ENCODE assay signal across 7 mouse cellular contexts in genomic region chr16:33250651-33251120, GRCm38 (mm10). TPM values are rescaled to one million over a fixed set of nuclear protein-coding genes. Genes with fewer than 3 reads are reported as not detected.
DNase-seq lines count a peak whose midpoint lies in the region; ATAC-seq and TF ChIP-seq lines count a peak whose summit lies in the region.

No protein-coding gene starts in this region.

- peak overlapping the region; percentile 55 for H3ac ChIP-seq in C2C12 (ENCODE audit: control insufficient read depth, insufficient read length, low read depth)

- ATAC-seq in forebrain, embryonic 12.5 days (ENCODE audit: low FRiP score) = no peak
- peak; percentile 47 for ATAC-seq in inflammation-experienced regulatory T-cells, adult 6 months
- peak; percentile 29 for ATAC-seq in lung, embryonic 16.5 days (ENCODE audit: low read depth)
- ATAC-seq in stomach, postnatal 0 days (ENCODE audit: low FRiP score, low TSS enrichment) = peak; percentile 43

- no peaks in the 10 kb centered on the region for H3K4me1 ChIP-seq in ES-Bruce4 (ENCODE audit: control insufficient read depth, insufficient read depth, low read length)
- H3K4me1 ChIP-seq in forebrain, embryonic 12.5 days = peaks cover 14% of the 10 kb centered on the region
- H3K4me1 ChIP-seq in lung, embryonic 16.5 days (replicated peaks; ENCODE audit: control insufficient read depth, insufficient read depth, low read length) = peaks cover 16% of the 10 kb centered on the region
- no peaks in the 10 kb centered on the region; the same call in 1 of the 2 replicates for H3K4me1 ChIP-seq in stomach, postnatal 0 days (replicated peaks; ENCODE audit: control insufficient read depth, insufficient read depth)

- H3K79me3 ChIP-seq in C2C12 (ENCODE audit: low read depth) = peaks cover 32% of the 10 kb centered on the region

- peaks cover 44% of the 10 kb centered on the region for H3K79me2 ChIP-seq in C2C12 (ENCODE audit: control insufficient read depth, insufficient read depth)

- 24% methylated on average over 9 of the region's 9 CpGs for WGBS in forebrain, embryonic 12.5 days
- WGBS in lung, embryonic 16.5 days = 5% methylated on average over 9 of the region's 9 CpGs
- WGBS in stomach, postnatal 0 days = 4% methylated on average over 9 of the region's 9 CpGs

- no peak for TF ChIP-seq POLR2A in ES-Bruce4 (IDR thresholded peaks at IDR 0.05; ENCODE audit: insufficient read depth, low read length)

- peak overlapping the region; percentile 45 for H3K9ac ChIP-seq in ES-Bruce4 (ENCODE audit: low read depth, poor library complexity, severe bottlenecking)
- H3K9ac ChIP-seq in forebrain, embryonic 12.5 days = peak overlapping the region; percentile 90
- H3K9ac ChIP-seq in lung, embryonic 16.5 days (ENCODE audit: low read length) = peak overlapping the region; percentile 95
- H3K9ac ChIP-seq in stomach, postnatal 0 days (ENCODE audit: low read length) = peak overlapping the region; percentile 96

- peak overlapping the region; percentile 32; the same call in 1 of the 2 replicates for H3K27ac ChIP-seq in ES-Bruce4 (ENCODE audit: insufficient read depth, low read length)
- H3K27ac ChIP-seq in forebrain, embryonic 12.5 days = no peak overlapping the region
- H3K27ac ChIP-seq in lung, embryonic 16.5 days (ENCODE audit: low read length) = peak overlapping the region; percentile 96
- peak overlapping the region; percentile 80 for H3K27ac ChIP-seq in stomach, postnatal 0 days (replicated peaks)

- no peaks in the 10 kb centered on the region for H3K36me3 ChIP-seq in C2C12 (ENCODE audit: control insufficient read depth, insufficient read depth)
- no peaks in the 10 kb centered on the region for H3K36me3 ChIP-seq in ES-Bruce4 (ENCODE audit: control insufficient read depth, insufficient read depth, low read length, poor library complexity, severe bottlenecking)
- peaks cover 8% of the 10 kb centered on the region for H3K36me3 ChIP-seq in forebrain, embryonic 12.5 days (replicated peaks)
- H3K36me3 ChIP-seq in lung, embryonic 16.5 days (ENCODE audit: control insufficient read depth, insufficient read depth, low read length) = no peaks in the 10 kb centered on the region
- H3K36me3 ChIP-seq in stomach, postnatal 0 days (ENCODE audit: control insufficient read depth, insufficient read depth, low read length) = no peaks in the 10 kb centered on the region

- TF ChIP-seq CTCF in C2C12 (IDR thresholded peaks at IDR 0.05; ENCODE audit: control insufficient read depth, insufficient read depth, insufficient read length) (no peak), ES-Bruce4 (IDR thresholded peaks at IDR 0.05; ENCODE audit: low read depth, low read length) (no peak)
- TF ChIP-seq CTCF in stomach, postnatal 0 days (IDR thresholded peaks at IDR 0.05; ENCODE audit: low read depth) = no peak

- H3K9me3 ChIP-seq in ES-Bruce4 (replicated peaks; ENCODE audit: control insufficient read depth, insufficient read depth, low read length, poor library complexity, severe bottlenecking) = no peaks in the 10 kb centered on the region
- no peaks in the 10 kb centered on the region for H3K9me3 ChIP-seq in forebrain, embryonic 12.5 days
- H3K9me3 ChIP-seq in lung, embryonic 16.5 days (ENCODE audit: control insufficient read depth, low read length) = no peaks in the 10 kb centered on the region
- no peaks in the 10 kb centered on the region for H3K9me3 ChIP-seq in stomach, postnatal 0 days (ENCODE audit: control insufficient read depth, low read length)

- peak overlapping the region; percentile 90 for H3K4me3 ChIP-seq in C2C12 (ENCODE audit: insufficient read depth, poor library complexity, severe bottlenecking)
- peak overlapping the region; percentile 82 for H3K4me3 ChIP-seq in ES-Bruce4 (ENCODE audit: low read depth, low read length)
- H3K4me3 ChIP-seq in forebrain, embryonic 12.5 days (replicated peaks) = peak overlapping the region; percentile 93
- H3K4me3 ChIP-seq in lung, embryonic 16.5 days (ENCODE audit: low read length) = peak overlapping the region; percentile 83
- H3K4me3 ChIP-seq in stomach, postnatal 0 days (ENCODE audit: low read depth, low read length) = peak overlapping the region; percentile 95

- no peak for DNase-seq in stomach, postnatal 0 days (ENCODE audit: low spot score)
- no peak for DNase-seq in frontal cortex, postnatal 10 days (ENCODE audit: low spot score in 2 of 2)

- H3K27me3 ChIP-seq in C2C12 (ENCODE audit: control insufficient read depth, insufficient read depth, insufficient read length) (no peaks in the 10 kb centered on the region), ES-Bruce4 (ENCODE audit: control insufficient read depth, insufficient read depth, low read length, poor library complexity, severe bottlenecking) (no peaks in the 10 kb centered on the region)
- no peaks in the 10 kb centered on the region for H3K27me3 ChIP-seq in forebrain, embryonic 12.5 days
- no peaks in the 10 kb centered on the region for H3K27me3 ChIP-seq in lung, embryonic 16.5 days (ENCODE audit: control insufficient read depth, insufficient read depth, low read depth, low read length)
- H3K27me3 ChIP-seq in stomach, postnatal 0 days (ENCODE audit: control insufficient read depth, insufficient read depth, low read length) = no peaks in the 10 kb centered on the region

- TF ChIP-seq EP300 in ES-Bruce4 (IDR thresholded peaks at IDR 0.05; ENCODE audit: insufficient read depth, low read depth, low read length) = no peak
- no peak for TF ChIP-seq EP300 in stomach, postnatal 0 days (optimal IDR thresholded peaks at IDR 0.05)

- H3K4me2 ChIP-seq in forebrain, embryonic 12.5 days = peak overlapping the region; percentile 73
- H3K4me2 ChIP-seq in lung, embryonic 16.5 days (ENCODE audit: low read depth, low read length) = peak overlapping the region; percentile 64
- peak overlapping the region; percentile 67 for H3K4me2 ChIP-seq in stomach, postnatal 0 days (replicated peaks; ENCODE audit: low read depth)

TF ChIP-seq in C2C12, 6 proteins besides CTCF, POLR2A, EP300 and RAD21:
- TF ChIP-seq MYOD1 (IDR thresholded peaks at IDR 0.05; ENCODE audit: control insufficient read depth, insufficient read length, low read depth) (no peak), CEBPB (IDR thresholded peaks at IDR 0.05; ENCODE audit: low read depth) (no peak), MAX (IDR thresholded peaks at IDR 0.05) (no peak), MYOG (IDR thresholded peaks at IDR 0.05; ENCODE audit: control insufficient read depth, extremely low read depth, insufficient read length) (no peak)

RNA-seq across cellular contexts. Expression of gene Snx4, which starts 0.6 kb away (rescaled TPM):
- polyA plus RNA-seq in C2C12 (2012; fragmentation: generic; extraction: Trizol) (22.1 TPM), ES-Bruce4 (2011; ENCODE audit: insufficient read depth, insufficient read length, low read depth, missing spikeins) (97.0 and 97.8 TPM in 2 replicates)
- polyA plus RNA-seq in forebrain, embryonic 12.5 days (2016; fragmentation: Nextera tagmentation; extraction: Ambion mirVana) = 71.7 and 74.9 TPM in 2 replicates
- polyA plus RNA-seq in inflammation-experienced regulatory T-cells, adult 6 months (2017; shearing (Covaris generic)) = 100 to 1,000 TPM in 2 of 3 experiments, 10 to 100 TPM in 1; 87.4 to 113 (median 101) TPM
- 127 and 135 TPM in 2 replicates for polyA plus RNA-seq in lung, embryonic 16.5 days (2015; fragmentation: Nextera tagmentation; extraction: Ambion mirVana)
- 59.3 and 59.7 TPM in 2 replicates for polyA plus RNA-seq in stomach, postnatal 0 days (2015; fragmentation: Nextera tagmentation; extraction: Ambion mirVana)

Comparison
In these comparisons a context has a peak if more than half of its experiments do, and no peak if none do; other contexts are left out.
1. H3K9ac ChIP-seq: peak in every context shown above with its lines; median percentile 96 in stomach, postnatal 0 days; 95 in lung, embryonic 16.5 days; 90 in forebrain, embryonic 12.5 days; 45 in ES-Bruce4.